Mouse (Mus musculus): ENCODE measurements around the gene Psmd7.

Psmd7 gene

DNA sequence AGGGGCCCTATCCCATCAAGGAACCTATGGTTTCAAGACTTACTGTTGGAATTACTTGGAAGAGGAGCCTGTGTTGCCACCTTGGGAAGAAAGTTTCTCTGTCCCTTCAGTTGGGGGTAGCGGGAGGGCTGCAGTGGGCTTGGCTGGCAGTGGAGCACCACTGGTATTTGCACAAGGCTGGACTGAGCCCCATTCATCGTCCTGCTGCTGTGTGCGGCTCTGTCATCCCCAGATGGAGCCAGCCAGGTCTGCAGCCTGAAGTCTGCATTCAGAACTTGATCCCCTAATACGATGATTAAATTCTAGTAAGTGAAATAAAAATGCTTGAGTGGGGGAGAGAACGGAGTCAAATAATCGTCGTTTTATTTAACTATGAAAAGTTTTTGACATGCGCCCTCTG lies 44.1 kb downstream of the Psmd7 start:
- in situ Hi-C loops (cut with MboI; ENCODE audit: low pct_unique_long_range_greater_than_20kb in 1 of 2, low sequenced_read_pairs in 2 of 2, unreplicated experiment in 1 of 2), result no loop called here

DNA sequence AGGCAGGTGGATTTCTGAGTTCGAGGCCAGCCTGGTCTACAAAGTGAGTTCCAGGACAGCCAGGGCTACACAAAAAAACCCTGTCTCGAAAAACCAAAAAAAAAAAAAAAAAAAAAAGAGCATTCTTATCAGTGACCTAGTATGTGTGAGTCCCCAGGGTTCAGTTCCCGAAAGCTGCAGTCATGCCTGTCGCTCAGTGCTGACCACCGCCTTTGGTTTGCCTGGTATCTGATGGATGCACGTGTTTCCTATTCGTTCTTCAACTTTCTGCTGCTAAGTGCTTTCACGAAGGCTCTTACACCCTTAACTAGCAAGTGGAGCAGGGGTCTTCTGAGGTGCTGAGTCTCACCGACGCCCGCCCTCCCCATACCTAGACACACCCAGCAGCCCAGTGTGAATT lies 44.5 kb downstream of the Psmd7 start:
- in situ Hi-C loops (cut with MboI; ENCODE audit: low pct_unique_long_range_greater_than_20kb in 1 of 2, low sequenced_read_pairs in 2 of 2, unreplicated experiment in 1 of 2), result no loop called here

DNA sequence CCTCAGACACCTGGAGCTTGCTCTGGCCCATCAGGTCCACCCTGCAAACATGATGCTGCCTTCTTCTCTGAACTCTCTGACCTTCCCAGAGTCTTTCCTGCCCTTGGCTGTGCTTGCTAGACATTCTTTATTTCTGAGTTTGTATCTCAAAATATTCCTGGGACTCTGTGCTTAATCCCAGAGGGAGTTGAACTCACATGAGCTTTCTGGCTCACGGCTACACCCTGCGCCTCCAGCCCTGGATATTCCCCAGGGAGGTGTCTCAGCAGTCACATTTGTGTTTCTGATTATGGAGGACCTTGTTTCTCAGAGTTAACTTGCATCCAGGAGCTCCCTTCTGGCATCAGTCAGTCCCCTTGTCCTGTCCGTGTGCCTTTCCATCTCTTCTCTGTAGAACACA lies 46.1 kb downstream of the Psmd7 start:
- in situ Hi-C loops (cut with MboI; ENCODE audit: low pct_unique_long_range_greater_than_20kb in 1 of 2, low sequenced_read_pairs in 2 of 2, unreplicated experiment in 1 of 2), result no loop called here

DNA sequence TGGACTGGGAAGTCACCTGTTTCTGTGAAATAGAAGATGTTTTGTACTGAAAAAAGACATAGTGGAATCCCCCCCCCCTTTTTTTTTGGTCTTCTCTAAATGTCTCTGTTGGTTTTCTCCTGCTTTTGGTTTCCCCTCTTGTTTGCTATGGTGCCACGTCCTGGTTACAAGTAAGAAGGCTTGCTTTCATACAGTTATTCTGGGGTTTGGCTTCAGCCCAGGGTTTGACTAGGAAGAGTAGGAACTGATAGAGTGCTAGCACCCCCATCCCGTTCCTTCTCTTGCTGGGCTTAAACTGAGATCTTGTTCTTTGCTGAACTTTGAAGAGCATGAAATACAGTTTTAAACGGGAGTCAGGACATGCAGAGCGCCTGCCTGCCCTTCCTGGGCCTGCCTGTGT lies 46.9 kb downstream of the Psmd7 start:
- in situ Hi-C loops (cut with MboI; ENCODE audit: low pct_unique_long_range_greater_than_20kb in 1 of 2, low sequenced_read_pairs in 2 of 2, unreplicated experiment in 1 of 2), result no loop called here

DNA sequence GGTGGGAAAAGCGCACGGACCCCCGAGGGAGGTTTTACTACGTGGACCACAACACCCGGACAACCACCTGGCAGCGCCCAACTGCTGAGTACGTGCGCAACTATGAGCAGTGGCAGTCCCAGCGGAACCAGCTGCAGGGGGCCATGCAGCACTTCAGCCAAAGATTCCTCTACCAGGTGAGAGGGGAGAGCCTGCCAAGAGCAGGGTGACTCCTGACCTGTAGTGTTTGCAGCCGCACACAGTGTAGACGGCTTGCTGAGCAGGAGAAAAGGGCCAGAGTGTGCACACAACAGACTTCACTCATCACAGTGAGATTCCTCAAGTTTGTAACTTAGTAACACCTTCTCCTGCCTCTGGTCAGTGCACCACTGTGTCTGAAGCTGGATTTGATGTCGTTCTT lies 47.6 kb downstream of the Psmd7 start:
- in situ Hi-C loops (cut with MboI; ENCODE audit: low pct_unique_long_range_greater_than_20kb in 1 of 2, low sequenced_read_pairs in 2 of 2, unreplicated experiment in 1 of 2), result no loop called here

DNA sequence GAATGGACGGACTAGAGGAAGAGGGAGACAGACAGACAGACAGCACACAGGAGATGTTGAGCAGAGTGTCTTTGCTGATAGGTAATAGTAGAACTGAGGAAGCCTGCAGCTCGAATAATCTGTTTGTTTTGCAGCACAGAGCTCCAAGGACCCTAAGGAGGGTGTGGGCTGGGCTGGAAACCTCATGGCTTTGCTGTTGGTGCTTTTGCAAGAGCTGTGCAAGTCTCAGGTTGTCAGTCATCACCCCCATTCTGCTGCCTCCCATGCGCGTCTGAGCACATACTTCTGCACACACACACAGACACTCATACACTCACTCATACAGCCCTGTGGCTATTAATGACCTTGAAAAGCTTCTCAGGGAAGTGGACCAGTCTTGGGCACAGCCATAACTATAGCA lies 50.8 kb downstream of the Psmd7 start:
- in situ Hi-C loops (cut with MboI; ENCODE audit: low pct_unique_long_range_greater_than_20kb in 1 of 2, low sequenced_read_pairs in 2 of 2, unreplicated experiment in 1 of 2), result no loop called here

Measured in mouse embryonic stem cell (cell line).